Mouse (Mus musculus) limb, embryonic 11.5 days (tissue): ENCODE results near the gene Hist1h2bg. TPM values are rescaled to one million over a fixed set of nuclear protein-coding genes. Genes with fewer than 3 reads are reported as not detected.
"Not testable (repeated sequence)": the region's sequence is repeated elsewhere in the genome, so short reads cannot be mapped to it uniquely, and the experiment has no call there.

Experiments
- ATAC-seq: fragments of 200-750 bp; cut with Nextera tagmentation; 2 replicates; pipeline ENCODE4 v1.8.0; 2017; ENCODE audit warnings: low read depth; ENCODE audit not compliant: insufficient number of reproducible peaks, low FRiP score, low TSS enrichment
- DNase-seq: peaks from one replicate; pipeline ENCODE4 v3.0.0-alpha.2; 2015; ENCODE audit warnings: low spot score
- H3K27ac ChIP-seq: fragments of 300-500 bp; sonication (generic); replicated peaks from 2 replicates; pipeline ENCODE4 v1.5.1; 2014; ENCODE audit warnings: low read depth, mild to moderate bottlenecking, low read length
- H3K27me3 ChIP-seq: fragments of 300-500 bp; sonication (generic); 2 replicates; pipeline ENCODE4 v1.6.1; 2014; ENCODE audit warnings: mild to moderate bottlenecking, low read length, mixed read lengths; ENCODE audit not compliant: control insufficient read depth, insufficient read depth
- H3K36me3 ChIP-seq: fragments of 300-500 bp; sonication (generic); 2 replicates; pipeline ENCODE4 v1.6.1; 2014; ENCODE audit warnings: mild to moderate bottlenecking, low read length, moderate library complexity, mixed read lengths; ENCODE audit not compliant: control insufficient read depth, insufficient read depth
- H3K4me1 ChIP-seq: fragments of 300-500 bp; sonication (generic); 2 replicates; pipeline ENCODE4 v1.6.1; 2014; ENCODE audit warnings: low read length, mixed read lengths; ENCODE audit not compliant: control insufficient read depth, insufficient read depth
- H3K4me2 ChIP-seq: fragments of 300-500 bp; sonication (generic); 2 replicates; pipeline ENCODE4 v1.6.1; 2014; ENCODE audit warnings: low read depth, mild to moderate bottlenecking, moderate library complexity; ENCODE audit not compliant: severe bottlenecking
- H3K4me3 ChIP-seq: fragments of 300-500 bp; sonication (generic); 2 replicates; pipeline ENCODE4 v1.5.1; 2014; ENCODE audit warnings: low read depth, low read length
- H3K9ac ChIP-seq: fragments of 300-500 bp; sonication (generic); 2 replicates; pipeline ENCODE4 v1.6.1; 2014; ENCODE audit warnings: mild to moderate bottlenecking, low read length
- H3K9me3 ChIP-seq: fragments of 300-500 bp; sonication (generic); 2 replicates; pipeline ENCODE4 v1.6.1; 2016; ENCODE audit warnings: low read length; ENCODE audit not compliant: control insufficient read depth
- WGBS: fragments of 180-500 bp; shearing (Covaris S2); extraction: QIAGEN DNeasy Blood & Tissue Kit; methylation state at CpG from one replicate; pipeline ENCODE4 v1.1.7; 2014; 5-methylcytosine and 5-hydroxymethylcytosine counted together
- polyA plus RNA-seq: library from polyadenylated mRNA; unstranded; fragments of >200 nt; fragmentation: Nextera tagmentation; extraction: Ambion mirVana; gene quantifications from 2 replicates; pipeline ENCODE4 v1.2.1, GENCODE M21; 2014

Hist1h2bg gene
- polyA plus RNA-seq, 1 experiment from 2014 or later: 8.2 TPM

DNA sequence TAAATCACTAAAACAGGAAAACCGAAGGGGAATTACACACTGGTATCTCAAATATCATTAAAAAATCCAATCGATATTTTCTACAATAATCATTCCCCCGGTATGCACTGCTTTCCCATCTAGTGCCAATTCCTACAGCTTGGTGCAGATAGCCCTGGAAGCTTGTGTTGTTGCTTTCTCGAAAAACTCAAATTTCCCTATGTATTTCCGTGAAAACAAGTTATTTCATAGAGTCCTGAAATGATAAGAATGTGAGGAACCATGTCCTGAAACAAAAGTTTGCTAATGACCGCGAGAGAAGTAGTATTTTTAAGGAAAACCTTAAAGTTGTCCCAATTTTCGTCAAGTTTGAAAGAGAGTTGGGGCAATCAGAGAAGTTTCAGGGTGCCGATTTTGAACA is 16.8 kb upstream of the Hist1h2bg start:
- Histone ChIP-seq H3K4me3 (peak overlapping the region; percentile 68), H3K4me1 (0 out of 2 replicates have a peak, but pooled peaks cover 2% of the 10 kb centered on the region), H3K36me3 (no peaks in the 10 kb centered on the region), H3K27me3 (no peaks in the 10 kb centered on the region), H3K27ac (peak overlapping the region; percentile 100), H3K4me2 (peak overlapping the region; percentile 86; the same call in 1 of the 2 replicates), H3K9me3 (no peaks in the 10 kb centered on the region), H3K9ac (peak overlapping the region; percentile 93)
- no peak for ATAC-seq
- WGBS: 25% methylated on average over 9 of the region's 9 CpGs
- no peak for DNase-seq

DNA sequence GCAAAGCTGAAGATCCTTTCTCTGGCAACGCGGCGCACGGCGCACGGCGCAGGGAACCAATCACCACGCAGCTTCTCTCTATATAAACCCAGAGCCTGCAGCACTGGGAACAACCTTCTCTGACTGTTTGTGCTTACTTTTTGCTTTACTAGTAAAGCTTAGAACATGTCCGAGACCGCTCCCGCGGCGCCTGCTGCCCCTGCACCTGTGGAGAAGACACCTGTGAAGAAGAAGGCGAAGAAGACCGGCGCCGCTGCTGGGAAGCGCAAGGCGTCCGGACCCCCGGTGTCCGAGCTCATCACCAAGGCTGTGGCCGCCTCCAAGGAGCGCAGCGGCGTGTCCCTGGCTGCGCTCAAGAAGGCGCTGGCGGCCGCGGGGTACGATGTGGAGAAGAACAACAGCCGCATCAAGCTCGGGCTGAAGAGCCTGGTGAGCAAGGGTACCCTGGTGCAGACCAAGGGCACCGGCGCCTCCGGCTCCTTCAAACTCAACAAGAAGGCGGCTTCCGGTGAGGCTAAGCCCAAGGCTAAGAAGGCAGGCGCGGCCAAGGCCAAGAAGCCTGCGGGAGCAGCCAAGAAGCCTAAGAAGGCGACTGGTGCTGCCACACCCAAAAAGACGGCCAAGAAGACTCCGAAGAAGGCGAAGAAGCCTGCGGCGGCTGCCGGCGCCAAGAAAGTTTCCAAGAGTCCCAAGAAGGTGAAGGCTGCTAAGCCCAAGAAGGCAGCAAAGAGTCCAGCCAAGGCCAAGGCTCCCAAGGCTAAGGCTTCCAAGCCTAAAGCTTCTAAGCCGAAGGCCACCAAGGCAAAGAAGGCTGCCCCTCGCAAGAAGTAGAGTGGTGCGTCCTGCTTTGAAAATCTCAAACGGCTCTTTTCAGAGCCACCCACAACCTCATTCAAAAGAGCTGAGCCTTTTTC is 16.0 kb upstream of the Hist1h2bg start:
- Histone ChIP-seq H3K27me3 (no peaks in the 10 kb centered on the region), H3K9ac (peak overlapping the region; percentile 93), H3K9me3 (no peaks in the 10 kb centered on the region), H3K4me1 (0 out of 2 replicates have a peak, but pooled peaks cover 2% of the 10 kb centered on the region), H3K27ac (peak overlapping the region; percentile 100), H3K4me2 (peak overlapping the region; percentile 86), H3K4me3 (peak overlapping the region; percentile 68), H3K36me3 (no peaks in the 10 kb centered on the region)
- ATAC-seq (peak; percentile 88), DNase-seq (peak; percentile 91)
- WGBS: under 1% methylated on average over 54 of the region's 54 CpGs

DNA sequence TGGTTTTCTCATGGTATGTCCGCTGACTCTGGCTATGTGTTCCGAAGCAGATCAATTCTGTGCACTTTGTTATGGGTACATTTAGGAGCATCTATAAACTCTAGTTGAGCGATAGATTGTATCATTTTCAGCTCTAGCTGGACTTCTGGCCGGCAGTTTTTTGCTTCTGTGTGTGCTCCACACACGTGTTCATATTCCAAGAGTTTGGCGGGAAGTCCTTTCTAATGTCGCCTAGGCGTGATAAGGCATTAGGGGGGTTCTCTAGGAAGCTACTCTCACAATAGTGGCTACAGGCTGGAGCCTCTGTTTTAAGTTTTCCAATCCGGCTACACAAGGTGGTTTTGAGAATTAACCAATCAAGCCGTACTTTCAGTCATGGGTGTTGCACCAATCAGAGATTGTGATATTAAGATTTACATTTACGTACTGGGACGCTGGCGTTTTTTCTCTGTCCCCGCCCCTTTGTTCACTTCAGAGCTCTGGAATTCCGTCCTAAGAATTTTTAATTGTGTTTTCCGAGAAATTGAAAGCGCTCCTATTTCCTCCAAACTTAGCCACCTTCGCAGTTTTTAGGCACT is 15.3 kb upstream of the Hist1h2bg start:
- peak overlapping the region; percentile 100 for H3K27ac ChIP-seq
- H3K9me3 ChIP-seq: no peaks in the 10 kb centered on the region
- ATAC-seq (peak; percentile 81), DNase-seq (peak; percentile 89)
- peak overlapping the region; percentile 86 for H3K4me2 ChIP-seq
- under 1% methylated on average over 18 of the region's 18 CpGs for WGBS
- H3K9ac ChIP-seq: peak overlapping the region; percentile 93
- H3K4me3 ChIP-seq: peak overlapping the region; percentile 68
- 0 out of 2 replicates have a peak, but pooled peaks cover 2% of the 10 kb centered on the region for H3K4me1 ChIP-seq
- no peaks in the 10 kb centered on the region for H3K36me3 ChIP-seq
- no peaks in the 10 kb centered on the region for H3K27me3 ChIP-seq

DNA sequence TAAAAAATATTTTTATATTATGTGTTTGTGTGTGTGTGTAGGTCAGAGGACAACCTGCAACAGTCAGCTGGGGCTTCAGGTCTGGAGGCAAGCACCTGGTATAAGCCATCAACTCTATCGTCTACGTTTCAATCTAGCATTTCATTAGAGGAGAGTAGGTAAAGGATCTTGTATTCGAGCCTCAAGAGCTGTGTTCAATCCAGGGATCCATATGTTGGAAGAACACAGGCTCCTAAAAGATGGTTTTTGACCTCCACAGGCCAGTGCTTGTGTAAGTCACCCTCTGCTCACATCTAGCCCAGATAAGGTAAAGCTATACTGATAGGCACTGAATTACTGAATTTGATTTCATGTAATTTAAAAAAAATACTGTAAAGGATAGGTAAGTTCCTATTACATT is 14.3 kb upstream of the Hist1h2bg start:
- Histone ChIP-seq H3K27me3 (no peaks in the 10 kb centered on the region), H3K4me3 (no peak overlapping the region), H3K27ac (peak overlapping the region; percentile 65), H3K4me2 (no peak overlapping the region; the same call in 1 of the 2 replicates), H3K36me3 (no peaks in the 10 kb centered on the region), H3K9ac (no peak overlapping the region), H3K9me3 (no peaks in the 10 kb centered on the region), H3K4me1 (0 out of 2 replicates have a peak, but pooled peaks cover 2% of the 10 kb centered on the region)
- 72% methylated on average over 3 of the region's 3 CpGs for WGBS
- DNase-seq (no peak), ATAC-seq (no peak)

DNA sequence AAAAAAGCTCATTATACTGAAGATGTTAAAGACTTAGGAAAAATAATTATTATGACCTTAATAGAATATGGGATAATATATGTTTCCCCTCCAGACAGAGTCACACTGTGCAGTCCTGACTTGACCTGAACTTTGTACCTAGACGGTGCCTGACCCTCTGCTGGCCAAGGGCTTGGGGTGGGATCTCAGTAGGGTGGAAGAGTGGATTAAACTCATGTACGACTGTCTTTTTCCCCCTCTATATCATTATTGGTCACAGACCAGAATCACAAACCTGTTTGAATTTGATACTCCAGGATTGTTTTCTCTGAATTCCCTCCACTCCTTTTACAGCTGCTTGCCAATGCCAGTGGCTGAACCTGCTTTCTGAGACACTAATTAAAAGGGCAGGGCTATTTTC is 10.5 kb upstream of the Hist1h2bg start:
- not testable (repeated sequence) for H3K36me3 ChIP-seq, H3K27me3 ChIP-seq, ATAC-seq, H3K9me3 ChIP-seq, H3K27ac ChIP-seq, DNase-seq, H3K4me1 ChIP-seq, H3K4me3 ChIP-seq, H3K9ac ChIP-seq
- H3K4me2 ChIP-seq: peak overlapping the region; percentile 13; the same call in 1 of the 2 replicates
- WGBS: 32% methylated on average over 2 of the region's 2 CpGs

DNA sequence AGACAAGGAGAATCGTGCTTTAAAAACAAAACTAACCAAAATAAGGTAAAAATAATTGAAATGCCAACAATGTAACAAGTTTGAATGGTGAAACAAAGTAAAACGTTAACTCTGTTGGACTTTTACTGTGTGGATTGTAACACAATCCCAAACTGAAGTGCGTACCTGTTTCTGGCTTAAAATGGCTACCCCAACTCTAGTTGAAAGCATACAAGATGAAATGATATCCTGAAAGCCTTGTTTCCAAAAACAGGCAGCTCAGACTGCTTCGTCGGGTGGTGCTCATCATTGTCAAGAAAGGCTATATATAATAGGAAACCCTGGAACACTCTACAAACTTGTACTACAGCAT is 9.7 kb upstream of the Hist1h2bg start:
- WGBS: 0% methylated on average over 2 of the region's 5 CpGs
- not testable (repeated sequence) for H3K36me3 ChIP-seq, H3K4me1 ChIP-seq, H3K27me3 ChIP-seq, DNase-seq, ATAC-seq, H3K9me3 ChIP-seq, H3K9ac ChIP-seq
- Histone ChIP-seq H3K4me3 (peak overlapping the region; percentile 31), H3K27ac (peak overlapping the region; percentile 96), H3K4me2 (peak overlapping the region; percentile 54)

DNA sequence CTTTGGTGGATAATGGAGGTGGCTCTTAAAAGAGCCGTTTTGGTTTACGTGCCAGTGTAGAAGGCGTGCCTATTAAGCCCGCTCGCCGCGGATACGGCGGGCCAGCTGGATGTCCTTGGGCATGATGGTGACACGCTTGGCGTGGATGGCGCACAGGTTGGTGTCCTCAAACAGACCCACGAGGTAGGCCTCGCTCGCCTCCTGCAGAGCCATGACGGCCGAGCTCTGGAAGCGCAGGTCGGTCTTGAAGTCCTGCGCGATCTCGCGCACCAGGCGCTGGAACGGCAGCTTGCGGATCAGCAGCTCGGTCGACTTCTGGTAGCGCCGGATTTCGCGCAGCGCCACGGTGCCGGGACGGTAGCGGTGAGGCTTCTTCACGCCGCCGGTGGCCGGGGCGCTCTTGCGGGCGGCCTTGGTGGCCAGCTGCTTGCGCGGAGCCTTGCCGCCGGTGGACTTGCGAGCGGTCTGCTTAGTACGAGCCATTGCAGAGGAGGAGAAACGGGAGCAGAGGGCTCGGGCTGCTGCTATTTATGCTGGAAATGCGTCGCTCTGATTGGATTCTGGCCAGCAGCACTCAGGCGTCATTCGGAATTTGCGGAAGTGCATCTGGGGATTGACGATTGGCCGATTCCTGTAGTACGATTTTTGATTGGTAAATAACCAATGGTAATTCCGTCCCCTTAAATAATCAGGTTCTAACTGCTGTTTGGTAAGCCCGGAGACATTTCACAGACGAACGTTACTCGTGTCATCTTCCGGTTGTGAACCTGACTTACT is 9.1 kb upstream of the Hist1h2bg start, which contains the start of gene Hist1h3e:
Gene Hist1h3e, minus strand, starts transcription at position 487 of the 777 bp plus-strand sequence.
- peak; percentile 96 for DNase-seq
- H3K27me3 ChIP-seq, H3K4me1 ChIP-seq, H3K36me3 ChIP-seq, H3K9me3 ChIP-seq: not testable (repeated sequence)
- peak within 1 kb of the TSS; percentile 96 for H3K27ac ChIP-seq
- H3K9ac ChIP-seq: peak within 1 kb of the TSS; percentile 53
- peak within 1 kb of the TSS; percentile 31 for H3K4me3 ChIP-seq
- ATAC-seq: peak; percentile 99
- peak within 1 kb of the TSS; percentile 54 for H3K4me2 ChIP-seq
- under 1% methylated on average over 42 of the region's 67 CpGs for WGBS
